Mouse (Mus musculus) intestine, embryonic 16.5 days (tissue): ENCODE measurements around the gene Atf2. TPM values are rescaled to one million over a fixed set of nuclear protein-coding genes. Genes with fewer than 3 reads are reported as not detected.

Experiments used
- ATAC-seq: fragments of 200-750 bp; cut with Nextera tagmentation; 2 replicates; pipeline ENCODE4 v1.8.0; 2017; ENCODE audit warnings: moderate TSS enrichment, moderate library complexity
- H3K27ac ChIP-seq: fragments of 300-500 bp; sonication (generic); 2 replicates; pipeline ENCODE4 v1.5.1; 2014; ENCODE audit warnings: mild to moderate bottlenecking, low read length
- H3K27me3 ChIP-seq: fragments of 300-500 bp; sonication (generic); replicated peaks from 2 replicates; pipeline ENCODE4 v1.6.1; 2014; ENCODE audit warnings: low read length, control low read depth, mixed read lengths; ENCODE audit not compliant: control insufficient read depth, insufficient read depth
- H3K36me3 ChIP-seq: fragments of 300-500 bp; sonication (generic); 2 replicates; pipeline ENCODE4 v1.6.1; 2014; ENCODE audit warnings: low read length, control low read depth; ENCODE audit not compliant: control insufficient read depth, insufficient read depth
- H3K4me1 ChIP-seq: fragments of 300-500 bp; sonication (generic); 2 replicates; pipeline ENCODE4 v1.6.1; 2014; ENCODE audit warnings: low read length, control low read depth, mixed read lengths; ENCODE audit not compliant: control insufficient read depth, insufficient read depth
- H3K4me2 ChIP-seq: fragments of 300-500 bp; sonication (generic); 2 replicates; pipeline ENCODE4 v1.6.1; 2014; ENCODE audit warnings: low read depth, low read length, control low read depth
- H3K4me3 ChIP-seq: fragments of 300-500 bp; sonication (generic); 2 replicates; pipeline ENCODE4 v1.5.1; 2014; ENCODE audit warnings: mild to moderate bottlenecking, low read length
- H3K9ac ChIP-seq: fragments of 300-500 bp; sonication (generic); 2 replicates; pipeline ENCODE4 v1.6.1; 2014; ENCODE audit warnings: low read depth, low read length
- H3K9me3 ChIP-seq: fragments of 300-500 bp; sonication (generic); 2 replicates; pipeline ENCODE4 v1.6.1; 2016; ENCODE audit warnings: low read length, control low read depth; ENCODE audit not compliant: control insufficient read depth
- WGBS: fragments of 180-500 bp; shearing (Covaris S2); extraction: QIAGEN DNeasy Blood & Tissue Kit; methylation state at CpG from one replicate; pipeline ENCODE4 v1.1.7; 2014; 5-methylcytosine and 5-hydroxymethylcytosine counted together
- polyA plus RNA-seq: library from polyadenylated mRNA; unstranded; fragments of >200 nt; fragmentation: Nextera tagmentation; extraction: Ambion mirVana; gene quantifications from 2 replicates; pipeline ENCODE4 v1.2.1, GENCODE M21; 2015

The Atf2 gene
- 47.9 and 48.8 TPM in 2 replicates for polyA plus RNA-seq

GRCm38 (mm10) chr2:73892464-73893296 is at the start of gene Atf2:
Gene Atf2, minus strand, starts transcription at chr2:73892639.
- H3K27ac ChIP-seq, result peak within 1 kb of the TSS; percentile 87
- H3K27me3 ChIP-seq, result no peaks in the 10 kb centered on the region
- peaks cover 5% of the 10 kb centered on the region; the same call in 1 of the 2 replicates for H3K4me1 ChIP-seq
- peak within 1 kb of the TSS; percentile 79 for H3K4me2 ChIP-seq
- H3K36me3 ChIP-seq, result no peaks in the 10 kb centered on the region
- ATAC-seq, result peak; percentile 97
- under 1% methylated on average over 63 of the region's 63 CpGs for WGBS
- peak within 1 kb of the TSS; percentile 99 for H3K4me3 ChIP-seq
- H3K9me3 ChIP-seq, result no peaks in the 10 kb centered on the region
- peak within 1 kb of the TSS; percentile 97 for H3K9ac ChIP-seq

DNA sequence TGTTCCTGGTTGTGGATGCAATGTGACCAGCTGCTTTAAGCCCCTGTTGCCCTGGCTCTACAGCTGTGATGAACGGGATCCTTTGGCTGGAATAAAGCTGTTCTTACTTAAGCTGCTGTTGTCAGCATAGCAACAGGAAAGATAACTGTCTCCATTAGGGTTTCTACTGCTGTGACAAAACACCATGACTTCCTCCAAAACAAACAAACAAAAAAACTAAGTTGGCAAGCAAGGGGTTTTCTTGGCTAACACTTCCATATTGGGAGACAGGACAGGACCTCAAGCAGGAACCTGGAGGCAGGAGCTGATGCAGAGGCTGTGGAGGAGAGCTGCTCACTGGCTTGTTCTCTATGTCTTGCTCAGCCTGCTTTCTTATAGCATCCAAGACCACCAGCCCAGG is 48.8 kb upstream of the Atf2 start:
- H3K27ac ChIP-seq, result no peak overlapping the region
- no peaks in the 10 kb centered on the region for H3K9me3 ChIP-seq
- no peak overlapping the region for H3K4me3 ChIP-seq
- H3K27me3 ChIP-seq, result no peaks in the 10 kb centered on the region
- WGBS, result 61% methylated on average over 1 of the region's 1 CpGs
- H3K9ac ChIP-seq, result no peak overlapping the region
- ATAC-seq, result no peak
- H3K4me1 ChIP-seq, result no peaks in the 10 kb centered on the region
- no peak overlapping the region for H3K4me2 ChIP-seq
- H3K36me3 ChIP-seq, result no peaks in the 10 kb centered on the region

GRCm38 (mm10) chr2:73940471-73940870 is 48.0 kb upstream of the Atf2 start:
- Histone ChIP-seq H3K4me2 (no peak overlapping the region), H3K9me3 (no peaks in the 10 kb centered on the region), H3K9ac (no peak overlapping the region), H3K36me3 (no peaks in the 10 kb centered on the region), H3K4me3 (no peak overlapping the region), H3K4me1 (no peaks in the 10 kb centered on the region), H3K27ac (no peak overlapping the region), H3K27me3 (no peaks in the 10 kb centered on the region)
- no peak for ATAC-seq
- 77% methylated on average over 7 of the region's 7 CpGs for WGBS

- ATAC-seq, result no peak
- no peak overlapping the region for H3K27ac ChIP-seq
- no peak overlapping the region for H3K4me3 ChIP-seq
- H3K9ac ChIP-seq, result no peak overlapping the region
- H3K27me3 ChIP-seq, result no peaks in the 10 kb centered on the region
- H3K4me1 ChIP-seq, result no peaks in the 10 kb centered on the region
- H3K4me2 ChIP-seq, result no peak overlapping the region
- H3K9me3 ChIP-seq, result no peaks in the 10 kb centered on the region
- H3K36me3 ChIP-seq, result no peaks in the 10 kb centered on the region
- WGBS, result 85% methylated on average over 2 of the region's 2 CpGs
Measured at GRCm38 (mm10) chr2:73938896-73939295, 46.5 kb upstream of the Atf2 start.

- Histone ChIP-seq H3K27me3 (no peaks in the 10 kb centered on the region), H3K9ac (no peak overlapping the region), H3K4me1 (no peaks in the 10 kb centered on the region), H3K4me2 (no peak overlapping the region), H3K36me3 (no peaks in the 10 kb centered on the region), H3K27ac (no peak overlapping the region), H3K4me3 (no peak overlapping the region), H3K9me3 (no peaks in the 10 kb centered on the region)
- no peak for ATAC-seq
- WGBS, result 81% methylated on average over 8 of the region's 8 CpGs
Measured at GRCm38 (mm10) chr2:73932676-73933313, 40.4 kb upstream of the Atf2 start.

DNA sequence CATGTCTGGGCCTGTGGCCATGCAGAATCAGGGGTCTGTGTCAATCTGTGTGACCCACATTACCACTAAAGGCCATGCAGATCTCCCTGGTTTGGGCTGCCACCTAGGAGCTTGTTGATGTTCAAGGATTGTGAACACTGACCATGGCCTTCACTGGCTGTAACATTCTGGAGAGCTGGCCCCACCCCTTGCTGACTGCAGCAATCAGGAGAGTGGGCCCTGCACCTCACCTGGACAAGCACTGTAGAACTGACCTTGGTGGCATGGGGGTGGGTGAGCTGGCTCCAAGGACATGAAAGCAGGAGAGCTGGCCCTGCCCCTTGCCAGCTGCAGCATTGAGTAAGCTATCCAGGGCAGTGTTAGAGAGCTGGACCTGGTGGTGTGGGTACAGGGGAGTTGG is 35.3 kb upstream of the Atf2 start:
- no peak overlapping the region for H3K9ac ChIP-seq
- H3K36me3 ChIP-seq, result no peaks in the 10 kb centered on the region
- no peak overlapping the region for H3K4me3 ChIP-seq
- H3K27ac ChIP-seq, result no peak overlapping the region
- no peaks in the 10 kb centered on the region for H3K9me3 ChIP-seq
- ATAC-seq, result no peak
- no peaks in the 10 kb centered on the region for H3K27me3 ChIP-seq
- H3K4me1 ChIP-seq, result 0 out of 2 replicates have a peak, but pooled peaks cover 3% of the 10 kb centered on the region
- no peak overlapping the region for H3K4me2 ChIP-seq

- Histone ChIP-seq H3K9me3 (no peaks in the 10 kb centered on the region), H3K36me3 (no peaks in the 10 kb centered on the region), H3K9ac (no peak overlapping the region), H3K4me2 (no peak overlapping the region), H3K4me3 (no peak overlapping the region), H3K27me3 (no peaks in the 10 kb centered on the region), H3K27ac (no peak overlapping the region), H3K4me1 (0 out of 2 replicates have a peak, but pooled peaks cover 3% of the 10 kb centered on the region)
- 76% methylated on average over 3 of the region's 3 CpGs for WGBS
- no peak for ATAC-seq
Measured at GRCm38 (mm10) chr2:73925539-73925938, 33.1 kb upstream of the Atf2 start.

DNA sequence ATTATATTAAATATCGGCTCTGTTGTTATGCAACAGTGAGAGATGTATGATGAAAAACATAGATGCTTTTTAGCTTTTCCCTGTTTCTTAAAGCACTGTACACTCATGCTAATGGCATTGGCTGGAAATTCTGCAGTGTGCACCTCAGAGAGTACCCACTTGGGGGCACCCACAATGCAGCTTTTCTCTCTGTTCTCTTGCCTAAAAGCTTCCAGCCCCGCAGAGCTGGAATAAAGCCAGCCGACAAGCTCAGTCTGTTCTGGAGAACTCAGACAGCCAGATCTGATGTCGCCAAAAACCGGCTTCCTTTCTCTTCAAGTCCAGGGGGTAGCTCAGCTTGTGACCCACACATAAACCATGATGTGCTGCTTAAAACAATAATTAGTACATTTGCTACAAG is 32.6 kb upstream of the Atf2 start:
- Histone ChIP-seq H3K4me1 (0 out of 2 replicates have a peak, but pooled peaks cover 3% of the 10 kb centered on the region), H3K4me2 (no peak overlapping the region), H3K36me3 (no peaks in the 10 kb centered on the region), H3K27me3 (no peaks in the 10 kb centered on the region), H3K4me3 (no peak overlapping the region), H3K9me3 (no peaks in the 10 kb centered on the region), H3K27ac (no peak overlapping the region), H3K9ac (no peak overlapping the region)
- WGBS, result 19% methylated on average over 5 of the region's 5 CpGs
- ATAC-seq, result no peak

GRCm38 (mm10) chr2:73919642-73920041 is 27.2 kb upstream of the Atf2 start:
- H3K36me3 ChIP-seq, result no peaks in the 10 kb centered on the region
- H3K4me3 ChIP-seq, result no peak overlapping the region
- no peaks in the 10 kb centered on the region for H3K4me1 ChIP-seq
- H3K27me3 ChIP-seq, result no peaks in the 10 kb centered on the region
- H3K4me2 ChIP-seq, result no peak overlapping the region
- 63% methylated on average over 7 of the region's 7 CpGs for WGBS
- no peak overlapping the region for H3K9ac ChIP-seq
- H3K9me3 ChIP-seq, result no peaks in the 10 kb centered on the region
- no peak overlapping the region for H3K27ac ChIP-seq
- ATAC-seq, result no peak
